Mouse (Mus musculus) heart, postnatal 0 days (tissue): Measurements from ENCODE around the gene Tmem30a.

Experiments
- CTCF ChIP-seq: IDR thresholded peaks from 2 replicates; pipeline ENCODE4 v1.5.1; 2016; ENCODE audit warnings: antibody characterized with exemption, control low read depth, low read depth
- EP300 ChIP-seq: IDR thresholded peaks from 2 replicates; pipeline ENCODE4 v1.6.1; 2016; ENCODE audit warnings: antibody characterized with exemption, low read depth

DNA sequence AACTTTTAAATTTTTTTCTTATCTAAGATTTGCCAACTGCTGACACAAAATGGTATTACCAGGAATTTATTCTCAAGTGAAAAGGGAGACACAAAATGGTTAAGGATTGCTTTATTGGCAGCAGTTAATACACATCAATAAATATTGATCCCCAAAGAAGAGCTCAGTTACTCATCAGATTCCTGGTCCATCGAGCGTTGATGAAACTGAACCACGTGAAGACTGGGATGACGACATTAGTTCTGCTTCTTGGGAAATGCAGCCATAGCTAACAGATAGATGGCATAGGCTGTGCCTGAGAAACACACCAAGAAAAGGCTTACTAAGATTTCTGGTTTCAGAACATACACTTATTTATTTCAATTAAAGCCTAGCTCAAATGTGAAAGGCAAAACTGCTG lies 38.0 kb downstream of the Tmem30a start:
- TF ChIP-seq EP300 (no peak), CTCF (no peak)
